Mouse (Mus musculus) urinary bladder, postnatal 14 days (tissue): Measurements from ENCODE around the gene Lclat1.

Experiments
- DNase-seq: peaks from one replicate; pipeline ENCODE4 v3.0.0; 2021; ENCODE audit warnings: low spot score

Lclat1 gene

DNA sequence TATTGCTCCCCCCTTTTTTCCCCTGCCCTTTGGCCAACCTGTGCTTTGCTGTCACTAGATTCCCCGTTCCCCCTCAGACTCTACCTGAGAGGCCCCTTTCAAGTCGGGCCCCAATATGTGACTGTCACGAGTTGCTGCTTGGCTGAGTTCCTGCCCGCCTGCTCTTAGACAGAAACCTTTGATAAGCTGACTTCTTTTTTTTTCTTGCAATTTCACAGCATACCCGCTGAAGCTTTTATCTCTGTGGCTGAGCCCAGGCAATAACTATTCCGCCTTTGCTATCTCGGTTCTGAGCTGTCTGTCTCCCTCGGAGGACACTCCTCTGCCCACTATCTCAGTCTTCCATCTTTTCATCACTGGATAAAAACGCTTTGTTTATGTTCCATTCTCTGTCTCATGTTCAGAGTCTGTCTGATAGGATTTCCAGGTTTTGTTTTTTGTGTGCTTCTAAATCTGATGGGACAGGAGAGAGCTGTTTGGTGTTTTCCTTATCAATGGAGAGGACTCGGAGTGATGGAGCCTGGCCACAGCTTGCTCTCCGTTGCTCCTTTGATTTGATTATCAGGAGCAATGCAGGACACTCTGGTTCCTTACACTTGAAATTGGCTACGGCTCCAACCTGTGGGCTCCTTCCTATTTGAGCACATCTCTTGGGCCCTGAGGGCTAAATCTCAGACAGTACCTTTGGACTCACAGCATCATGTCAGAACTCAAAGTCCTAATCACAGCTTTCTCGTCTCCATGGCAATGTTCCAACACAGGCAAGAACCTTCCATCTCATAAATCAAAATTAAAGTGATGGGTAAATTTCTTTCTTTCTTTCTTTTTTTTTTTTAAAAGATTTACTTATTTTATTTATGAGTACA, 20.5 kb upstream of the Lclat1 start:
- no peak for DNase-seq

DNA sequence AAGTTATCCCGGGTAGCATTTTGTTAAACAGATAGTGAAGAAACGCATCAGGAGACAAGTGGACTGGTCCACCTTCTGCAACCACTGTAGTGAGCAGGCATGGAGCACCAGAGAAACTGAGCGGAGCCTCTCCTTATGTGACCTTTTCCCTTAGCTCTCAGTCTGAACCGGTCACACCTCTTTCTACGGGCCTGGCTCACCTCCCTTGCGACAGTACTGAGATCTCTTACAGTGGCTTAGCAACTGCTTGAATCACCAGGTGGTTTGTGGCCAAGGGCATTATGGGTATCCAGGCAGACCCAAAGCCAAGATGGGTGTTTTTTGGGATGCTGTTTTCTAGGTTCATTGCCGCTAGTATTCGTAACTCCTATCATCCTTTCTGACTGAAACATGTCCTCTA, 16.4 kb upstream of the Lclat1 start:
- no peak for DNase-seq

DNA sequence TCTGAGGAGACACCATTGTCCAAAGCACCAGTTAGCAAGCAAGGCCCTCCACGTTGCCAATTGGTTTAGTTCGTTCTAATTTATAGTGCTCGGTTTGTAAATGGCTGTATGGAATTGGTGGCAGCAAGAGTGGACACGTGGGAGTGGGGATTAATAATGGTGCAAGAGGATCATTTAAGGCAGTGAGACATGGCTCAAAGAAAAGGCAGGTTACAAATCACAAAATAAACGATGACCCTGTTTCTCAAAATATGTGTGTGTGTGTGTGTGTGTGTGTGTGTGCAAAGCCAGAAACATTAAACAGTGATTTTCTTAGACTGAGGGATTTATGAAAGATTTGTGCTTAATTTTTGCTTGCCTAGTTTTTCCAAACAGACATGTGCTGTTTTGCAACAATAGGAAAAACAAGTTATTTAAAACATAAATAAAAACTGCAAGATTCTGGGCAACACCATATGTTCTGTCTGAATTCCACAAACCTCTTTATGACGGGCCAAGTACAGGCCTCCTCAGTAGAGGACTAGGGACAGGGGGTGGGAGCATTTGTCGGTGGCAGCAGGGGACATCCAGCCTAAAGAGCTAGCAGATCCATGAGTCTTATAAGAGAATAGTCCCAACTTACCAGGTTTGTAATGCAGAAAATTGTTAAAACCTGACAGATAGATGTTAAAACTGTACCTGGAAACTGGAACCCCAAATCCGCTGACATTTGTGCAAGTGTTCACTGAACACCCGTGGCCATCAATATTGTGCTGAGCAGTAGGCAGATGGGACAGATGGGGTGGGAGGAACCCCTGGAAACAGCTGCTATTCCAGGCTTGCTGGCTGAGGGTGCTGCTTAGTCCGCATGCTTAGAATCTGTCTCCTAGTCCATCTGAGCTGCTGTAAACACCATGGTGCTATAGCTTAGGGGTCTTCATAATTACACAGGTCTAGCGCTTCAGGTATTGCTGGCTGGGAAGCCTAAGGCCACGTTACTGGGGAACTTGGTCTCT, 15.4 kb upstream of the Lclat1 start:
- no peak for DNase-seq

DNA sequence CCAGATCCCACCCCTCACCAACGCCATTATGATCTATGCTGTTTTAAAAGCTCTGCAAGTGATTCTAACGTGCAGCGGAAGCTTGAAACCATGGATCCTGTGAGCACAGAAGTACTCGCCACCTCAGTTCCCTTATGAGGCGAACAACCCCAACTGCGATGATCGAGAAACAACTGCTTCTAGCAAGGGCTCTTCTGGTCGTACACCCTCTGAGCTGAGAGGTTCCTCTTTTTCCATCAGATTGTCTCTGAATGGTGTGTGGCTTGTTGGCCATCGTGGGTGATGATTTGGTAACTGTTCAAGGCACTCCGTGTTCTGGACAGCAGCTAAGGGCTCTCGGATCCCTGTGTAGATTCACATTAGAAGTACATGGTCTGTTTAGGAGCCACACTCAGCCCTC, 12.7 kb upstream of the Lclat1 start:
- no peak for DNase-seq

DNA sequence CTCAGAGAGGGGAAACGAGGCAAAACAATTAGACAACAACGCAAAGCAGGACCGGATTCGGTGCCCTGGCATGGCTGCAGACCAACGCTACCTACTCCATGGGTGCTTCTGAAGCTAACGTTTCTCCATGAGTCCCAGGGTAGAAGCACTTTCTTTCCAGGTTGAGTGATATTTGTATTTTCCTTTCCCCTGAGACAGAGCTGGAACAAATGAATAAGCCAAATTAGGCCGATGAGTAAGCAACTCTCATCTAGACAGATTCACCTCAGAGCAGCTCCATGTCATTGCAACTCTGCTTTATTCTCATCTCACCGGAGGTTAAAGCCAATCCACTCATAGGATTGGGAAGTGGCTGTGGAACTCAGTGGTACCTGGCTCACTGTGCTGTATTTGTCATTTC, 12.2 kb upstream of the Lclat1 start:
- DNase-seq = no peak

DNA sequence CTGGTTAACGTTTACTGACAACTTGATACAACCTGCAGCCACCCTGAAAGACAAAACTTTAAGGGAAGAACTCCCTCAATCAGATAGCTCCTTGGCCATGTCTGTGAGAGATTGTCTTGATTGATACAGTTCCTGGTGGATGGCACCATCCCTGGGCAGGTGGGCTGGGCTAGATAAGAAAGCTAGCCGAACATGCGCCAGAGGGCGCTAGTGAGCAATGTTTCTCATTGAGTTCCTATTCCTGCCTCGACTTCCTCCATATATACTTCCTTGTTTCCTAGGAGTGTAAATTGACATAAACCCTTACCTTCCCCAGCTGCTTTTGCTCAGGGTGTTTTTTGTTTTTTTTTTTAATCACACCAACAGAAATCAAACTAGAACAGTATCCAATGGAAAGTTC, 11.3 kb upstream of the Lclat1 start:
- DNase-seq = peak; percentile 26

DNA sequence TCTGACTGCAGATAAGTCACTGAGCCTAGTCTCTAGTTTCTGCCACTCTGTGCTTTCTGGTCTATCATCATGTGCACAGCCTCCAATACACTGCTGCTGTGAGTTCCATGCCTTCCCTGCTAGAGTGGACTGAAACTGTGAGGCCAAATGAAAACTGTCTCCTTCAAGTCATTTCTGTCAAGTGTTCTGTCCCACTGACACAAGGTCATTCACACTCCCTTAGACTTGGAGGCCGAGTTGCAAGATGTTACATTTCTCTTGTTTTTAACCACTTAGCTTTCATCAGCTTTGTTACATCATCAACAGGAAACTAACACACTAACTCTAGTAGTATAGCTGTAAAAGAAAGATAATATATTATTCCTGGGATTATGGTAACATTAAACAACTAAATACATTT, 9.1 kb upstream of the Lclat1 start:
- DNase-seq = no peak

DNA sequence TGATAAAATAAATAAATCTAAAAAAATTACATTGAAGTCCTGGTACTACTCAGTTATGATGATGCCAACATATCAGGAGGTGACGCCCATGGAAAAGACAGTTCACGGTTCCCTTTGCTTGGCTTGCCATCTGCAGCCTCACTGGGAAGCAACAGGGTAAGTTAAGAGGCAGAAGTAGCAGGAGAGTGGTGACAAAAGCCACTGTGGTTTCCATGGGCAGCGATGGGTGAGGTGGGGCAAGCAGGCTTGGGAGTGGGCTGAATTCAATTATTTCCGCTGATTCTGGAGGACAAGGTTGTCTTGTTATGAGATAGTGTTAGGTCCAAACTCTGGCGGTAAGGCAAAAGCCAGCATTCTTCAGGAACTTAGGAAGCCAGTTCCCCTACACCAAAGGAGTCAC, 7.4 kb upstream of the Lclat1 start:
- DNase-seq = no peak

DNA sequence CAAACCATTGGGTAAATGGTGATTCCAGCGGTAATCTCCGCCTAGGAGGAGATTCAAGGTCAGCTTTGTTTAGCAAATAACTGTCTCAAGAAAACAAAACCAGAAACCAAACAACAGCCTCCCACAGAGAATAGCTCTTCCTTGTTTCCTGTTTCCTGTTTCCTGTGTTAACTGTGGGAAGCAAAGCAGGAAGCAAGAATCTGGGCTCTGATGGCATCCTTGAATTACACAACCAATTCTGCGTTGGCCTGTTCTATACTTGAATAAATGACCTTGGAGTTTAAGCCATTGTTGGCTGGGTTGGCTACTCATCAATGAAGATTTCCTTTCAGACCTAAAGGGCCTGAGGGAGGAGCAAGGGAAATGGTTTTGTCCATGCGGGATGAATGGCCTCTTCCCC, 5.2 kb upstream of the Lclat1 start:
- DNase-seq = no peak

DNA sequence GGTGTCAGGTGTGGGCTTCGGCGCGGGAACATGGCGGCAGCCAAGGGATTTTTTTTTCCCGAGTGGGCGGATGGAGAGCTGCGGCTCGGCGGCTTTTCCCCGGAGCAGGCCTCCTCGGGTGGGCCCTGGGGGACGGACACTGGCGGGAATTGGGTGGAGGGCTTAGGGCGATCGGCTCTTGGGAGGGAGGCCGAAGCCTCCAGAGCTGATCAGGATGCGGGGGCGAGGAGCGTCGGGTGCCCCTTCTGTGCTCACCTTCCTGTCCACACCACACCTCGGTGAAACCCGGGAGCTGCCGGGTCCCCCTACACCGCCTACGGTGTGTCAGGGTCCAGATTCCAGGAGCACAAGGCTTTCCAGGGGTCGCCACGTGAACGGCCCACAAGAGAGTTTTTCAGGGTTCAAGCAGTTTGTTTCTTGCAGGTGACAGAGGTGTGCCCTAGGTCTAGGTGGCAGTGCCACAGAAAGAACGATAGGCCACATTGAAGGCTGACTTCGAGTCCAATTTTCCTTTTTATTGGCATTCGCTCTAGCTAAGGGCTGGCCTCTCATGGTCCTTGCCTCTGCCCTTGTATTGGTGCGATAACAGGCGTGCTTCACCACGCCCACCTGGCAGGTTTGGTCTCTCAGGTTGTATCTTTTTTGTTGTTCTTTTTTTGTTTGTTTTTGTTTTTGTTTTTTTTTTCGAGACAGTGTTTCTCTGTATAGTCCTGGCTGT, 544 bp downstream of the Lclat1 start:
- DNase-seq = peak; percentile 10

DNA sequence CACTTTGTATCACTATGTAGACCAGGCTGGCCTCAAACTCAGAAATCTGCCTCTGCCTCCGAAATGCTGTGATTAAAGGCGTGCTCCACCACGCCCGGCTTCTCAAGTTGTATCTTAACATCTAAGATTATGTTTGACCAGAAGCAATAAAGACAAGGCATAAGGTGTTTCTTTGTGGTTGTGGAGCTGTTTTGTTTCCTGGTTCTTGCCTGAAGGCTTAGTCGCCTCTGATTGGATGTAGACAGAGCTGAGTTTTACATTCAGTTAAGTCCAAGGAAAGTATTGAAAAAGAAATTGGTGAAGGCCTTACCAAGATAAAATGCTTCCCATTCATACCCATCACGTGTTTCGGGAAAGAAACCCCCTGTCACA, 1.1 kb downstream of the Lclat1 start:
- no peak for DNase-seq

DNA sequence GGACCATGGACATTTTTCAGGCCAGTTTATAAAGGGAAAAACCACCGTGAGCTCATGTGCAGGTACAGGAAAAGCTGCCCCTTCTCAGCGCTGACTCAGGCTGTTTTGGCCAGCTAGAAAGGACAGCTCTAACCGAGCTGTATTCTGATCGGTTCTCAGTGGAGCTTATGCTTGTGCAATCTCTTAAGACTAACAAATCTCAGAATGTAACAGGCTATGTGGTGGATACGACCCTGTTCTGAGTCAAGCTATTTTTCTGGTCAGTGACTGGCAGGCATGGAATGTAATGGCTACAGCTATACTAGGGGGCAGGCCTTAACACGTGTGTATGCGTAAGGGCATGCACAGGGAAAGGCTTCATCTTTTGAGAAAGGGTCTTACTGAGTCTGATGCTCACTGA, 4.3 kb downstream of the Lclat1 start:
- DNase-seq = peak; percentile 22

DNA sequence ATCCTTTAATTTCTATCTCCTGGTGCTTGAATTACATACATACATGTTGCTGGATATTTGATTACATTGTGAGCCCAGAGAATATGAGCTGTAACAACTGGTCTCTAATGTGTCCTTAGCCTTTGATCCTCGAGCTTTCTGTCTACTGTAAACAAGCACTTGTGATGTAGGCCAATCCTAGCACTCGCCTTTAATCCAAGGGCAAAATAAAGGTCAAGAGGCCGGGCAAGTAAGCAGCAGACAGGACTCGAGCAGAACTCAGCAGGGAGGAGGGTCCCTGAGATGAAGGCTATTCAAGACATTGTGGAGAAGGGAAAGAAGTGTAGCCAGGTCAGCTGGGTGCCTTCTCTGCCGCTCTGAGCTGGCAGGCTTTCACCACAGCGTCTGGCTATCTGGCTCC, 4.8 kb downstream of the Lclat1 start:
- DNase-seq = no peak

DNA sequence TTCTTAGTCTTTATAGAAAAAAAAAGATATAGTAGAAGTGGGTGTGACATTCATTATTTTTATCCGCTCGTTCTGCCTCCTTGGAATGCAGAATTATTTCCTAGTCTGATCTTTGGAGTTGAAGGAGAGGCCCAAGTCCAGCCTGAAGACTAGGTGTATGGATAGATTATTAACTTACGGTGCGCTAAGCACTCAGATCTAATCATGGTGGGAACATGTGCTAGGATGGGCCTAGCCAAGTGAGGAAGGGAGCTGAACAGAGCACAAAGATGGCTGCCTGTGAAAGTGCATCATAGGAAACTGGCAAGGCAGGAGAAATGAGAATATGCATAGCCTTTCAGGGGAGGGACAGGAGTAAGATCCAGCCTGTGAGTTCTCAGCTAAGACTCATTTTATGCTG, 5.4 kb downstream of the Lclat1 start:
- no peak for DNase-seq

DNA sequence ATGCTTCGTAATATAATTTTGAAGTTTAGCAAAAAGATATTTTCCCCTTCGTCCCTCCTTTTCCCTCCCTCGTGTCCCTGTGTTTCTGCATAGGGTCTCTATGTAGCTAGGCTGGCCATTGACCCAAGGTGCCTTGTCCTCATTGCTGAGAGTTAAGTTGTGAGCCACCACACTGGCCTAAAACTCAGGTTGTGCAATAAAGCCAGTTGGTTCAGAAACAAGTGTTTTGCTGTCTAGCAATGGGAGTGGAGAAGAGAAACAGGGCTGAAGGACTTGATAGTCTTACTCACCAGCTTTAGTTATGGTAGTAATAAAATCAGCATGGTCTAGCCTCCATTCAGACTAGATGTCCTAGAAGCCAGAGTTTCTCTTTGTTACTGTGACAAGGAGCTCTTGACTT, 10.3 kb downstream of the Lclat1 start:
- no peak for DNase-seq

DNA sequence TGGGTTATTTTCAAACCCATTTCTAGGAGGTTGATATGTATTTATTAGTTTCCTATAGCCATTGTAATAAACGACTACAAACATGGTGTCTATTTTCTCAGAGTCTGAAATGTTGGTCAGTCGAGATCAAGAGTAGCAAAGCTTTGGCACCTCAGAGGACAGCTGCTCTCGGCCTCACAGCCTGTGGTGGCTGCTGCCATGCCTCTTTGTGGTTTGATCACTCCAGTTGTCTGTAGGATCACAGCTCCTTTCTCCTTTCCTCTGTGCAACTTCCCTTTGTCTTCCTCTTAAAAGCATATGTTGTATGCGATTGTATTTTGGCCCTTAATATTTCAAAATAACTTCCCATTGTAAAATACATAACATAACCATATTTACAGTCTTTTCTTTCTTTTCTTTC, 10.9 kb downstream of the Lclat1 start:
- no peak for DNase-seq

DNA sequence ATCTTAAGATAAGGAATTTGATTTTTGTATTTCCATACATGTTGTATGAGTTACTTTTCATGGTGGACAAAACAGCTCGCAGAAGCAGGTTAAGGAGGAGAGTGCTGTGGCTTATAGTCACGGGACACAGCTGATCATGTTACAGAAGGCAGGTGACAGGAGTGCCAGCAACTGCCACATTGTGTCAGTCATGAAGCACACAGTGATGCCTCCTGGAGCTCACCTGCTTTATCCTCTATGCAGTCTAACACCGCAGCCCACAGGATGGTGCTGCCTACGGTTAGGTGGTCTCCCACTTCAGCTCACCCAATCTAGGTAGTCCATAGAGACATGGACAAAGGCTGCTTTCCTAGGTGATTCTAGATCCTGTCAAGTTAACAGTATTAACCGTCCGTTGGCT, 11.4 kb downstream of the Lclat1 start:
- DNase-seq = no peak

DNA sequence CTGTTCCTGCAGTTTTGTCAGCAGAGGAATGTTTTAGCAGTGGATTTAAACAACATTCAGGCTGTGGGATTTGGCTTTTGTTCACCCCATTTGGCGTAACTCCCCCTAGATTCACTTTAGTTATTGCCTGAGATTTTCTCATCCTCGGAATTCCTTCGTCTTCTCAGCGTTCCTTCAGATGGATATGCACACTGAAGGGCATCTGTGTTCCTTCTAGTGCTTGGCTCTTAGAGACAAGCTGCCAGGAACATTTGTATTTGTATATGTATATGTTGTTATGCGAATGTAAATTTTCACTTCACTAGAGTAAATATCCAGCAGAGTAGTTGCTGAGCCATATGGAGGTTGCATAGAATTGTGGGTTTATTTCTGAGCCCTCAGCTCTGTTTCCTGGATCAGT, 12.8 kb downstream of the Lclat1 start:
- DNase-seq = no peak

DNA sequence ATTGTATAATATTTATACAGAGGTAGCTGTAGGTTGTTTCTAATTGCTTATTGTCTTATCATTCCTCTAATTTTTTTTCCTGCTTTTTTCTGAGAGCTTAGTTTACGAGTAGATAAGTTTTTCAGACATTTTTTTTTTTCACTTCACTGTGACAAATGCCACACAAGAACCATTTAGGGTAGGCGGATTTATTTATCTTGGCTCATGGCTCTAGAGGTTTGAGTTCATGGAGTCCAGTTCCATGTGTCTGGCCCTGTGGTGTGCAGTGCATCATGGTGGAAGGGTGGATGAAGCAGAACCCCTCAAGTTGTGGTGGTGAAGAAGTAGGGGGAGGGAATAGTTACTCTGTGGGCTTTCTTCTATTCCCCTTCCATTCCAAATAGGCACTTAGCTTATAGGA, 13.9 kb downstream of the Lclat1 start:
- no peak for DNase-seq

DNA sequence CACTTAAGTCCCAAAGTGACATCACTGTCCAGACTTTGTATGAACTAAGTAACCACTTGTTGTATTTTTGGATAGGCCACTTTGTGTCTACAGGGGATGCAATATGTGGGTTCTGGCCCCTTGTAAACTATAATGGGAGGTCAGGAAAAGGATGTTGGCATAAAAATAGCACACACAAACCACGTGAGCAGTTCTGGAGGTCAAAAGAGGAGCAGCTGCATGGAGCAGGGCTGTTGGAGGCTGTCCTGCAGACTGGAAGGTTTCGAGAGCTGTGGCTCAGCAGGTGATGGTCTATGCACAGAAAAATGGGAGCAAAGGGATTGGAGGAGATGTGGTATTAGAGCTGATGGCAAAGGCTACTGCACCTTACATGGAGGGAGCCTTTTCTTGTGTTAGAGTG, 18.6 kb downstream of the Lclat1 start:
- no peak for DNase-seq

DNA sequence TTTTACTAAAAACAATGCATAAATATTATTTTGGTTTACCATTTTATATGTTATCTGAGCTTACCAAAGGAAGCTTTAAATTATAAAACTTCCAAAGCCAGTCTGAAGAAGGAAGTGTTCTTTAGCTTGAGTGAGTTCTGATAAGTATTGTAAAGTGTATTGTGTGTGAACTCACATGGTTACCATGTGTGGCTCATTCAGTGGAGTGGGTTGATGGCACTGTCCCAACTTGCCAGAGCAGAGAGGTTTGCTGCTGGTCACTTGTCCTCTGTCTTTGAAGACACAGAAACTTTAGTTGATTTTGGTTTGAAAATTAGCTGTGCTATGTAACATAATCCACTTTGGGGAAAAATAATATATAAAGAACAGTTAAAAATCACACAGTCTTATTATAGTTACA, 19.1 kb downstream of the Lclat1 start:
- DNase-seq = no peak
